Mouse (Mus musculus): ENCODE data around the gene Gpd2. TPM values are rescaled to one million over a fixed set of nuclear protein-coding genes. Genes with fewer than 3 reads are reported as not detected.

The Gpd2 gene
- 15.3 and 16.5 TPM in 2 replicates for polyA plus RNA-seq (2015; fragmentation: Nextera tagmentation; extraction: Ambion mirVana)

DNA sequence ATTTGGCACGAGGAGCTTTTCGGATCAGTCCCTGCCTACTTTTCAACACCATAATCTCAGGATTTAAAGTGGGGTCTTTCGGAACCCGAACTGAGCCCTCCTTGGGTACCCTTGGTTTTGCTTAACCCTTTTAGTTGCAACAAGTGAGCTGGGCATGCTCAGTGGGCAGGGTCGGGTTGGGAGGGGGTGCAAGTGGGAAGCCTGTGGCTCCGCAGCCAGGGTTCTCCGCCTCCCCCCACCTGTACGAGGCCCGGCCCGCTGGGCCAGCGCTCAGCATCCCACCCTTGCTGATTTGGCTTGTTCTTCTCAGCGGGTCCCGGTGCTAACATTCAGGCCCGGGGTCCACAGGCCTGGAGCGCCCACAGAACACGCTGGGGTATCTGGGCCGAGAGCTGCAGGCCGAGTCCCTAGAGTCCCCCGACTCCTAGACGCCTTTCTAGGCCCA lies at the start of gene Gpd2:
Gpd2 (plus strand) TSS at position 161 of the 445 bp plus-strand sequence.
- peak within 1 kb of the TSS; percentile 58 for H3K27ac ChIP-seq

DNA sequence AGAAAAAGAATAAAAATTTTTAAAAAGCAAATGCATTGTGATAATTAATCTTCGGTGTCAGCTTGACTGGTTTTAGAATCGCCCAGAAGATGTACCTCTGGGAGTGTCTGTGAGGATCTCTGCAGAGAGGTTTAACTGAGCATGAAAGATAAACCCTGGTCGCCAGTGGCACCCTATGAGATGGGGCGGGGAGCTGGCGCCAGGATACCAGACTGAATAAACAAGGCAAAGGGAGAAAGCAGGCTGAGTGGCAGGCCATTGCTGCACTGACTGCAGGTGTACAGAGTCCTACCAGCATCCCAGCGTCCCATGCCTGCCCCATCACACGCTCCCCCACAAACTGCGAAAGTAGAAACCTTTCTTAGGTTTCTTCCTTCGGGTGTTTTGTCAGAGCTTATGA lies 49.2 kb upstream of the Gpd2 start:
- no peak for ATAC-seq (ENCODE audit: low FRiP score)
- H3K9ac ChIP-seq = no peak overlapping the region
- 56% methylated on average over 9 of the region's 9 CpGs for WGBS
- H3K9me3 ChIP-seq = no peaks in the 10 kb centered on the region
- no peak overlapping the region for H3K27ac ChIP-seq
- no peaks in the 10 kb centered on the region for H3K27me3 ChIP-seq
- no peaks in the 10 kb centered on the region for H3K36me3 ChIP-seq
- H3K4me3 ChIP-seq = no peak overlapping the region
- peaks cover 6% of the 10 kb centered on the region for H3K4me1 ChIP-seq (replicated peaks)
- H3K4me2 ChIP-seq = no peak overlapping the region

More for the DNA sequence above, at the start of gene Gpd2:
- Histone ChIP-seq H3K9me3 (no peaks in the 10 kb centered on the region), H3K27me3 (peaks cover 25% of the 10 kb centered on the region), H3K36me3 (no peaks in the 10 kb centered on the region), H3K4me2 (peak within 1 kb of the TSS; percentile 97), H3K4me3 (peak within 1 kb of the TSS; percentile 80), H3K4me1 (replicated peaks) (peaks cover 13% of the 10 kb centered on the region), H3K9ac (peak within 1 kb of the TSS; percentile 80)
- ATAC-seq (ENCODE audit: low FRiP score) = peak; percentile 78
- WGBS = 5% methylated on average over 20 of the region's 20 CpGs

DNA sequence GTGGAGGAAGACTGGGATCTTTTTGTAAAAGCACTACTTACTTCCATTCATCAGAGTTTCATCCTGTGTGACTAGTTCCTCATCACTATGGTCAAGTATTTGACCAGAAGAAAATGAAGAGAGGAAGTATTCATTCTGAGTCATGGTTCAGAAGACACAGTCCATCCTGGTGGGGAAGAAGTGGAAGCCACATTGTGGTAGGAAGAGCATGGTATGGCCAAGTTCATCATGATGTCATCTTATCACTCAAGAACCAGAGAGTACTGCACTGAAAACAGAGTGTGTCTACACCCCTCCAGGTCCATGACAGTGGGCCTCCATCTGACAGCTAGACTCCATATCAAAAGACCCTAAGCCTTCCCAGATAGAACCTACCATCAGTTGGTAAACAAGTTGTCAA lies 46.6 kb upstream of the Gpd2 start:
- H3K4me3 ChIP-seq = no peak overlapping the region
- no peak overlapping the region for H3K4me2 ChIP-seq
- H3K27me3 ChIP-seq = no peaks in the 10 kb centered on the region
- no peak for ATAC-seq (ENCODE audit: low FRiP score)
- no peak overlapping the region for H3K27ac ChIP-seq
- no peaks in the 10 kb centered on the region for H3K4me1 ChIP-seq (replicated peaks)
- no peaks in the 10 kb centered on the region for H3K36me3 ChIP-seq
- no peak overlapping the region for H3K9ac ChIP-seq
- H3K9me3 ChIP-seq = no peaks in the 10 kb centered on the region

DNA sequence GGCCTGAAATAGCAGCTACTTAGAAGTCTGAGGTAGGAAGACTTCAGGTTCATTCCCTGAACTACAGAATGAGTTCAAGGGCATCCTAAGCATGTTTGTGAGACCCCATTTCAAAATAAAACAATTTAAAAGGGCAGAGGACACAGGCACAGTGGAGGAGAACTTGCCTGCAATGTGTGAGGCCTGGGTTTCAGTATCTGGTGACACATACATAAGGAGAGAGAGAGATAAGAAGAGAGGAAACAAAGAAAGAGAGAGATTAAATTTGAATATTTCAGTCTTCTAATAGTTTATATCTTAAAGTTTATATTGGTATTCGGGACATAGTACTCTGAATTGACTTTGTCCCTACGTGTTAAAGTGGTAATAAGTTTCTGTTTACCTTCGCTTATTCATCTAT lies 38.4 kb upstream of the Gpd2 start:
- no peak overlapping the region for H3K4me3 ChIP-seq
- H3K9ac ChIP-seq = no peak overlapping the region
- WGBS = 90% methylated on average over 3 of the region's 3 CpGs
- H3K4me2 ChIP-seq = no peak overlapping the region
- no peaks in the 10 kb centered on the region for H3K4me1 ChIP-seq (replicated peaks)
- no peak for ATAC-seq (ENCODE audit: low FRiP score)
- no peak overlapping the region for H3K27ac ChIP-seq
- no peaks in the 10 kb centered on the region for H3K27me3 ChIP-seq
- no peaks in the 10 kb centered on the region for H3K36me3 ChIP-seq
- H3K9me3 ChIP-seq = no peaks in the 10 kb centered on the region

DNA sequence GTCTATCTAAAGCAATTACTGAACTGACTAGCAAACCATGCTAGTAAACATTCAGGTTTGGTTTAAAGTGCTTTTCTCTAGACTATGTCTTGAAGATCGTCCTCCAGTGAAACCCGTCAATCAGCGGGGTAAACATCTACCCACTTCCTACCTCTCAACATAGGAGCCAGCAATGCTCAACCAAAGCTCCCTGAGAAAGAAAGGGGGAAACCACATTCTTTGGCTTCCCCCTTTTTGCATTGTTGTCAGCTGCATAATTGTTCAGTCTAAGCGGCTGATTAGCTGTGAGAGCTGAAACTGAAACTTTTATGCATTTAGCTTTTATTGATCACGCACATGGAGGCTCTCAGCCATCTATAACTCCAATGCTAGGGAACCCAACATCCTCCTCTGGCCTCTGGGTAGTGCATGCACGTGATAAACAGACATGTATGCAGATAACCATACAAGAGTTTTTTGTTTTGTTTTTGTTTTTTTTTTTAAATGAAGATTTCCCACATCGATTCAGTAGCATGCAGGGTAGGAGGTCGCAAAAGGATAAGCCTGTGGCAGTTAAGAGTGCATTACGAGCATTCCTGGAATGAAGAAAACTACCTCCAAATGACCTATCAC lies 28.9 kb upstream of the Gpd2 start:
- ATAC-seq (ENCODE audit: low FRiP score) = no peak
- 0 out of 2 replicates have a peak, but pooled peaks cover 7% of the 10 kb centered on the region for H3K9me3 ChIP-seq
- WGBS = 86% methylated on average over 9 of the region's 9 CpGs

DNA sequence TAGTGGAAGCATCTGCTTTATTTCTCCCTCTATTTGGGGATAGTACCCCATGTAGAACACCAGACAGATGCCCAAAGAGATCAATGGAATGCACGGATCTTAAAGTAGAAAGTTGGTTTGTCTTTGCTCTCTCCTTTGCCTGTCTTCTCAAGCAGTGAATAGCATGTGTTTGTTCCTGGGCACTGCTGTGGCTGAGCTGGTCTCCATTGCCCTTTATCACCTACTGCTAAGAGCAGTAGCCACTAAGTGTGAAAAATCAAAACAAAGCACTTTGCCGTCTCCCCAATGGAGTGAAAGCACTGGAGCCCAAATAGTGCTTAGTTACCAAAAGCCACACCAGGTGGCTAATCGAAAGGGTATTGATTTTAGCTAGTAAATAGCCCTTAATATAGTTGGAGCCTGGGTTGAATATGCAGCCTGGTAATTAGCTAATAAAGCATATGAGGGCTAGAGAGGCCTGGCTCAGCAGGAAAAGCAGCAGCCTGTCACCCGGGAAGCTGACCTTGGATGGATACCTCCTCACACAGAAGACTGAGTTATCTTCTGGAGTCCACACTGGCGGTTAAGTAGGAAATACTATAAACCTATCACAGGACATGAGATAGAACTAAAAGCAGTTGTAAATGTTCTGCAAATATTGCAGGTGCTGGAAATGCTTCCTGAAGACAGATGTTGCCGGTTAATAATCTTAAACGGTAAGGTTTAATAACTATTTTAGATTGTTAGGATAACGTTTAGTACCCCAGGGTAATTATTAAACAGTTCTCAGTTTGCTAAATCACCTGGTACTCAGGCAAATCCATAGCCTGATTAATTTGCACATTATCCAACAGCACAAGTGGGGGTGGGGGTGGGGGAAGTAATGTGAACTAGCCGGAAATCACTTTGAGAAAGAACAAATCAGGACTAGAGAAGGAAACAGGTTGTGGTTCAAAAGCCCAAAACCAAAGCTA lies 26.1 kb upstream of the Gpd2 start:
- no peak overlapping the region for H3K27ac ChIP-seq
- no peak overlapping the region for H3K4me2 ChIP-seq
- no peaks in the 10 kb centered on the region for H3K36me3 ChIP-seq
- 66% methylated on average over 9 of the region's 9 CpGs for WGBS
- H3K4me3 ChIP-seq = no peak overlapping the region
- H3K9ac ChIP-seq = no peak overlapping the region
- H3K27me3 ChIP-seq = no peaks in the 10 kb centered on the region
- H3K9me3 ChIP-seq = 0 out of 2 replicates have a peak, but pooled peaks cover 8% of the 10 kb centered on the region
- no peak for ATAC-seq (ENCODE audit: low FRiP score)
- 0 out of 2 replicates have a peak, but pooled peaks cover 2% of the 10 kb centered on the region for H3K4me1 ChIP-seq (replicated peaks)

More for the DNA sequence above, 28.9 kb upstream of the Gpd2 start:
- H3K27me3 ChIP-seq = no peaks in the 10 kb centered on the region
- H3K36me3 ChIP-seq = no peaks in the 10 kb centered on the region
- H3K4me3 ChIP-seq = no peak overlapping the region
- H3K4me1 ChIP-seq (replicated peaks) = 0 out of 2 replicates have a peak, but pooled peaks cover 2% of the 10 kb centered on the region
- no peak overlapping the region for H3K27ac ChIP-seq
- H3K9ac ChIP-seq = no peak overlapping the region
- H3K4me2 ChIP-seq = no peak overlapping the region

DNA sequence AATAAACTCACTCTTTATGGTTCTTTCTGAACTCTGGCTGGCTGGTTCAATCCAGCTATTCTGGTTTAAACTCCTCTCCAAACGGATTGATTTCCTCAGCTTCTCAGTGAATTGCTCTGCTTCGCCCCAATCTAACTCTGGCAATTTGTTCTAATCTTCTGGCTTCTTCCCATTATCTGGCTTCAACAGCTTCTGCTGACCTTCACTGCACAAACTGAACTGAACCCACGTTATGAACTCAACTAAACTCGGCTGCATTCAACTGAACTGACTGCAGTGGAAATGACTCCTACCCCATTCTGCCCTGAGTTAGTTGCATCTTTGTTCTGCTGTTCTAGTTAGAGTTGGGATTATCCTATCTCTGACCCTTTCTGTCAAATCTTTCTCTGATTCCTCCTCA lies 24.1 kb upstream of the Gpd2 start:
- Histone ChIP-seq H3K4me1 (replicated peaks) (0 out of 2 replicates have a peak, but pooled peaks cover 2% of the 10 kb centered on the region), H3K4me2 (no peak overlapping the region), H3K36me3 (no peaks in the 10 kb centered on the region), H3K4me3 (no peak overlapping the region), H3K27me3 (no peaks in the 10 kb centered on the region), H3K9ac (no peak overlapping the region), H3K27ac (no peak overlapping the region), H3K9me3 (0 out of 2 replicates have a peak, but pooled peaks cover 8% of the 10 kb centered on the region)
- 91% methylated on average over 4 of the region's 4 CpGs for WGBS
- ATAC-seq (ENCODE audit: low FRiP score) = no peak

DNA sequence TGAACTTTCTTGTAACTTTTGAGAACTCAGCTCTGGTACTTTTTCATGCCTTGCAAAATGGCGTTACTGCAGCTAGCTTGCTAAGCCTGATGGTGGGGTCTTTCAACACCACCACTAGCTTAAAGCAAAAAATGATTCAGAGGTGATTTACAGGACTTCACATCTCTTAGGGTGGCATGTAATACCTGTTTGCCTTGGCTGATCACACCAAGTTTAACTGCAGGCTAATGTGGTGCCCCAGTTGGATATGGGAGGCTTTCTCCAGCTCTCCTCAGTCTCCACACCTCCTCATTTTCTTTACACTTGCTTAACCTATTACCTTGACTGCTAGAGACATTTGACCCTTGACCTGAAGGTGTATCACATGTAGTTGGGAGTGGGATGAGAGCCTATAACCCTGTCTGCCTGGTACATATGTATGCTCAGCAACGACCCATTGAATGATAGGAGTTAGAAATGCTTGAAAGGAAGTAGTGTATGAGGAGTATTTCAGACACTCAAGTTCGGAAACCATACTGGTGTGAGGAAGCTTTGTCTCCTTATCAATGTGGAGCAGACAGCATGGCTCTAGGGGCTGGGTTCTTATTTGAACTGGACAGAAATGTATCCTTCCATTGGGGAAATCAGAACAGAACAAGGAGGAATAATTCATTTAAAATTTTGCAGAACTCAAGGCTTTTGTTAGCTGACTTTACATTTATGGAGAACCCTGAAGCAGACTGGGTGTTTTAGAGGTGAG lies 14.0 kb upstream of the Gpd2 start:
- 88% methylated on average over 3 of the region's 3 CpGs for WGBS
- H3K9me3 ChIP-seq = no peaks in the 10 kb centered on the region
- H3K4me2 ChIP-seq = no peak overlapping the region
- no peak overlapping the region for H3K9ac ChIP-seq
- peaks cover 20% of the 10 kb centered on the region for H3K27me3 ChIP-seq
- H3K4me3 ChIP-seq = no peak overlapping the region
- H3K4me1 ChIP-seq (replicated peaks) = no peaks in the 10 kb centered on the region
- no peaks in the 10 kb centered on the region for H3K36me3 ChIP-seq
- ATAC-seq (ENCODE audit: low FRiP score) = no peak
- no peak overlapping the region for H3K27ac ChIP-seq

DNA sequence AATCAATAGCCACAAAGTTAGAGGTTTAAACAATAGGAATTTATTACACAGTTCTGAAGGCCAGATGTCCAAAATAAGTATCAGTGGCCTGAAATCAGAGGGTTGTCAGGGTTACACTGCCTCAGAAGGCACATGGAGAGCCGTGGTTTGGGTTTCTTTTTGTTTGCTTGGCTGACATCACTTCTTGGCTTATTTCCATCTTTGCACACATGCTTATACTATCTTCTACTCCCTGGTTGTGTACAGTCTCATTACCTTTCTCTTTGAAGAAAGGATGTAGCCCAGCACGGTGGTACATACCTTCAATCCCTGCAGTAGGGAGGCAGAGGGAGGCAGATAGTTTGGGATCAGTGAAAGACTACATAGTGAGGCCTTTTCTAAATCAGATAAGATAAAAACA lies 12.2 kb upstream of the Gpd2 start:
- peaks cover 20% of the 10 kb centered on the region for H3K27me3 ChIP-seq
- H3K27ac ChIP-seq = no peak overlapping the region
- H3K9me3 ChIP-seq = no peaks in the 10 kb centered on the region
- no peak overlapping the region for H3K4me2 ChIP-seq
- H3K4me1 ChIP-seq (replicated peaks) = no peaks in the 10 kb centered on the region
- H3K4me3 ChIP-seq = no peak overlapping the region
- H3K36me3 ChIP-seq = no peaks in the 10 kb centered on the region
- no peak for ATAC-seq (ENCODE audit: low FRiP score)
- WGBS = 57% methylated on average over 2 of the region's 2 CpGs
- H3K9ac ChIP-seq = no peak overlapping the region

DNA sequence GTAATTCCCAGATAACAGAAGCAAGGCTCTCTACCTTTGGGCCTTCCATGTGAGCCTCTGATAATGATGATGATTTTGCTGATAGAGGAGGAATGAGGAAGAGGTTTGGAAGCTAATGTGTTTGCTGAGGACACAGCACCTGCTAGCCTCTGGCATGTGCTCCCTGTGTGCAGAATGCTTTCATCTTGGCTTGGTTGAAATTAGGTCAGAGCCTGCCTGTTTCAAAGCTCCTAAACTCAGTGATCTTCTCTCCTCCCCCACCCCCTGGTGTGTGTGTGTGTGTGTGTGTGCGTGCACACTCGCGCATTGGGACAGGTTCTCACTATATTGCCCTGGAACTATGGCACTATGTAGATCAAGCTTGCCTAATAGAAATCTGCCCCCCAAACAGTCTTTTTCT lies 10.0 kb upstream of the Gpd2 start:
- H3K27ac ChIP-seq = no peak overlapping the region
- no peak overlapping the region for H3K4me3 ChIP-seq
- H3K9ac ChIP-seq = no peak overlapping the region
- peaks cover 20% of the 10 kb centered on the region for H3K27me3 ChIP-seq
- no peaks in the 10 kb centered on the region for H3K9me3 ChIP-seq
- WGBS = 92% methylated on average over 3 of the region's 3 CpGs
- no peaks in the 10 kb centered on the region for H3K4me1 ChIP-seq (replicated peaks)
- no peak overlapping the region for H3K4me2 ChIP-seq
- no peak for ATAC-seq (ENCODE audit: low FRiP score)
- H3K36me3 ChIP-seq = no peaks in the 10 kb centered on the region

DNA sequence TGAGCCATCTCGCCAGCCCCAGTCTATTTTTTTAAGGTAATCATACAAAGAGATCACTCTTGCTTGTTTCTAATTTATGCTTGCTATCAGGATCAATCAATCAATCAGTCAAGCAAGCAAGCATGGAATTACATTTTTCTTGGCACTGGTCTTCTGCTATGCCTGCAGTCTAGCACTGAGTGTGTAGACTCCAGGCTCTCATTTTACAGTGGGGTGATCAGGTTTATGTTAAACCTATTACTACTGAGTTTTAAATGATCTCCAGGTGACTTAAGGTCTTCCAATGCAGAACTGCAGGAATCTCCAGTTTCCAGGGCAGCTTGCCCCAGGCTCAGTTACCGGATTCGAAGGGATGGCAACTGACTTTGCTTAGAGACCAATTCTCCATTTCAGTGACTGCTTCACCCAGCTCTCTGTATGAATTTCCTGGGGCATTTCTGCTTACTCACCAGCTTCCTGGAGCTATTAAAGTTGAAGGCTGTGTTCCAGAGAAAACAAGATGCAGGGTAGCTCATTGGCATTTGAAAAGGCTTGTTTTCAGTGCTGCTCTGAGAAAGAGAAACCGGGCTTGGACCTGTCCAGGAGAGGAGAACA lies 7.7 kb upstream of the Gpd2 start:
- ATAC-seq (ENCODE audit: low FRiP score) = no peak
- Histone ChIP-seq H3K4me3 (no peak overlapping the region), H3K36me3 (no peaks in the 10 kb centered on the region), H3K9ac (no peak overlapping the region), H3K4me2 (no peak overlapping the region), H3K27ac (no peak overlapping the region), H3K27me3 (peaks cover 6% of the 10 kb centered on the region; the same call in 1 of the 2 replicates), H3K4me1 (replicated peaks) (no peaks in the 10 kb centered on the region), H3K9me3 (no peaks in the 10 kb centered on the region)
- WGBS = 48% methylated on average over 4 of the region's 4 CpGs

DNA sequence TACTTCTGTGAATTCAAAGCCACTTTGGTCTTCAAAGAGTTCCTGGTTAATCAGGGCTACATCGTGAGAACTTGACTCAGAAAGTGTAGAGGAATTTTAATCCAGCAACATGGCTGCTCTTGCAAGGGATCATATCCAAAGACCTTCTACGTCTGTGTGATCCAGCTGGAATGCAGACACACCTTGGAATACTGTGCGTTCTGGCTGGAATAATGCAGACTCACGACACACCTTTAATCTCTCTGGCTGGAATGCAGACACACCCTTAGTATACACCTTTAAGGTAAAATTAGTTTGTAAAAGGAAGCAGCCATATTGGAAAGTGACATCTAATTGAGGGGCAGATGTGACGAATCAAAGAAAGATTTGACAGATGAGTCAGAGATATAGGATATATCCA lies 6.0 kb upstream of the Gpd2 start:
- Histone ChIP-seq H3K36me3 (no peaks in the 10 kb centered on the region), H3K9me3 (no peaks in the 10 kb centered on the region), H3K27ac (no peak overlapping the region), H3K9ac (no peak overlapping the region), H3K4me2 (no peak overlapping the region), H3K27me3 (peaks cover 9% of the 10 kb centered on the region; the same call in 1 of the 2 replicates), H3K4me3 (no peak overlapping the region), H3K4me1 (replicated peaks) (no peaks in the 10 kb centered on the region)
- ATAC-seq (ENCODE audit: low FRiP score) = no peak
- WGBS = 88% methylated on average over 5 of the region's 5 CpGs
